Mouse (Mus musculus): ENCODE measurements around the gene Mapkap1.

DNA sequence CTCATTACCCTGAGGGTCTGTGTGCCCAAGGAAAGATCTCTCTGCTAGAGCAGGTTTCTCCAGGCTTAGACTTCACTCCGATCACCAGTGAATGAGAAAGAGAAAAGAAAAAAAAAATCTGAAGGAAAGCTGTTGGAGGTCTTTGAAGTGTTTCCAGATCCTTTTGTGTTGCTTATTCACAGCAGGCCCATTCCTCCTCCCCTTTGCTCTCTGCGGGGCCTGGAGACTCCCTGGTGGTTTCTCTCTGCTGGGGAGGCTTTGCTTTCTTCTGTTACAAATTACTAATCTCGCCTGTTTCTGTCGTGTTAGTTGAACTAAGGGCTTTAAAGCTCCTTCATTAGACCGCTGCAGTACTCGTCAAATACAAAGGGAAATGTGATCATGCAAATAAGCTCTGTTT is 163.8 kb downstream of the Mapkap1 start:
- TF ChIP-seq POLR2A (IDR thresholded peaks at IDR 0.05; ENCODE audit: extremely low read depth, insufficient read depth, low read length) (no peak), CTCF (IDR thresholded peaks at IDR 0.05; ENCODE audit: low read depth, low read length) (no peak)

All from liver, adult 2 months (tissue).